Mouse (Mus musculus) heart, embryonic 12.5 days (tissue): Measurements from ENCODE around the gene Med27. TPM values are rescaled to one million over a fixed set of nuclear protein-coding genes. Genes with fewer than 3 reads are reported as not detected.
A peak's percentile ranks its signal among the peaks of the same experiment; 100 is the strongest.

Experiments
- ATAC-seq: fragments of 200-750 bp; cut with Nextera tagmentation; 2 replicates; pipeline ENCODE4 v1.8.0; 2017; ENCODE audit warnings: moderate TSS enrichment, moderate library complexity; ENCODE audit not compliant: insufficient number of reproducible peaks, low FRiP score
- H3K27ac ChIP-seq: fragments of 300-500 bp; sonication (generic); 2 replicates; pipeline ENCODE4 v1.5.1; 2016; ENCODE audit warnings: mild to moderate bottlenecking, moderate library complexity; ENCODE audit not compliant: poor library complexity, severe bottlenecking
- H3K27me3 ChIP-seq: fragments of 300-500 bp; sonication (generic); replicated peaks from 2 replicates; pipeline ENCODE4 v1.6.1; 2016; ENCODE audit warnings: mild to moderate bottlenecking, moderate library complexity
- H3K36me3 ChIP-seq: fragments of 300-500 bp; sonication (generic); 2 replicates; pipeline ENCODE4 v1.6.1; 2016; ENCODE audit warnings: mild to moderate bottlenecking, moderate library complexity
- H3K4me1 ChIP-seq: fragments of 300-500 bp; sonication (generic); replicated peaks from 2 replicates; pipeline ENCODE4 v1.6.1; 2016; ENCODE audit warnings: mild to moderate bottlenecking
- H3K4me2 ChIP-seq: fragments of 300-500 bp; sonication (generic); 2 replicates; pipeline ENCODE4 v1.6.1; 2016; ENCODE audit warnings: mild to moderate bottlenecking, moderate library complexity
- H3K4me3 ChIP-seq: fragments of 300-500 bp; sonication (generic); 2 replicates; pipeline ENCODE4 v1.5.1; 2016; ENCODE audit warnings: mild to moderate bottlenecking
- H3K9ac ChIP-seq: fragments of 300-500 bp; sonication (generic); 2 replicates; pipeline ENCODE4 v1.6.1; 2016; ENCODE audit warnings: mild to moderate bottlenecking, moderate library complexity
- H3K9me3 ChIP-seq: fragments of 300-500 bp; sonication (generic); replicated peaks from 2 replicates; pipeline ENCODE4 v1.6.1; 2016; ENCODE audit warnings: mild to moderate bottlenecking, moderate library complexity
- WGBS: fragments of 180-500 bp; shearing (Covaris S2); methylation state at CpG from one replicate; pipeline ENCODE4 v1.1.7; 2016; 5-methylcytosine and 5-hydroxymethylcytosine counted together
- polyA plus RNA-seq: library from polyadenylated mRNA; unstranded; fragments of >200 nt; fragmentation: Nextera tagmentation; extraction: Ambion mirVana; gene quantifications from 2 replicates; pipeline ENCODE4 v1.2.1, GENCODE M21; 2016

Med27 gene
- polyA plus RNA-seq, 1 experiment from 2014 or later = 33.5 TPM

- no peak for ATAC-seq
- Histone ChIP-seq H3K27ac (no peak overlapping the region), H3K27me3 (no peaks in the 10 kb centered on the region), H3K36me3 (no peaks in the 10 kb centered on the region), H3K4me3 (no peak overlapping the region), H3K9ac (no peak overlapping the region), H3K4me1 (peaks cover 23% of the 10 kb centered on the region), H3K9me3 (no peaks in the 10 kb centered on the region), H3K4me2 (no peak overlapping the region)
- 46% methylated on average over 13 of the region's 13 CpGs for WGBS
Observed at GRCm38 (mm10) chr2:29413259-29413993, 66.8 kb downstream of the Med27 start.

GRCm38 (mm10) chr2:29414852-29415473 is 68.3 kb downstream of the Med27 start:
- no peak for ATAC-seq
- no peak overlapping the region for H3K9ac ChIP-seq
- 76% methylated on average over 7 of the region's 7 CpGs for WGBS
- H3K4me2 ChIP-seq = no peak overlapping the region
- H3K4me1 ChIP-seq = peaks cover 23% of the 10 kb centered on the region
- no peak overlapping the region for H3K27ac ChIP-seq
- no peaks in the 10 kb centered on the region for H3K27me3 ChIP-seq
- no peaks in the 10 kb centered on the region for H3K36me3 ChIP-seq
- no peak overlapping the region for H3K4me3 ChIP-seq
- no peaks in the 10 kb centered on the region for H3K9me3 ChIP-seq

GRCm38 (mm10) chr2:29418498-29418897 is 71.9 kb downstream of the Med27 start:
- H3K4me3 ChIP-seq = no peak overlapping the region
- H3K36me3 ChIP-seq = no peaks in the 10 kb centered on the region
- H3K27me3 ChIP-seq = no peaks in the 10 kb centered on the region
- no peak overlapping the region for H3K4me2 ChIP-seq
- H3K9ac ChIP-seq = no peak overlapping the region
- ATAC-seq = no peak
- 59% methylated on average over 6 of the region's 6 CpGs for WGBS
- H3K27ac ChIP-seq = no peak overlapping the region
- H3K4me1 ChIP-seq = peaks cover 24% of the 10 kb centered on the region
- H3K9me3 ChIP-seq = no peaks in the 10 kb centered on the region

- Histone ChIP-seq H3K27ac (no peak overlapping the region), H3K36me3 (no peaks in the 10 kb centered on the region), H3K4me2 (no peak overlapping the region), H3K4me3 (no peak overlapping the region), H3K4me1 (peaks cover 21% of the 10 kb centered on the region), H3K9me3 (no peaks in the 10 kb centered on the region), H3K27me3 (no peaks in the 10 kb centered on the region), H3K9ac (no peak overlapping the region)
- ATAC-seq = no peak
- 48% methylated on average over 5 of the region's 5 CpGs for WGBS
Observed at GRCm38 (mm10) chr2:29419434-29419833, 72.8 kb downstream of the Med27 start.

- no peak overlapping the region for H3K27ac ChIP-seq
- H3K9ac ChIP-seq = no peak overlapping the region
- no peak overlapping the region for H3K4me3 ChIP-seq
- no peak for ATAC-seq
- H3K4me2 ChIP-seq = no peak overlapping the region
- H3K9me3 ChIP-seq = no peaks in the 10 kb centered on the region
- no peaks in the 10 kb centered on the region for H3K36me3 ChIP-seq
- H3K4me1 ChIP-seq = peaks cover 20% of the 10 kb centered on the region
- 85% methylated on average over 5 of the region's 5 CpGs for WGBS
- no peaks in the 10 kb centered on the region for H3K27me3 ChIP-seq
Observed at GRCm38 (mm10) chr2:29419946-29420345, 73.3 kb downstream of the Med27 start.

GRCm38 (mm10) chr2:29422126-29422840 is 75.7 kb downstream of the Med27 start:
- no peak overlapping the region for H3K27ac ChIP-seq
- ATAC-seq = no peak
- H3K27me3 ChIP-seq = no peaks in the 10 kb centered on the region
- no peak overlapping the region for H3K9ac ChIP-seq
- no peaks in the 10 kb centered on the region for H3K9me3 ChIP-seq
- no peak overlapping the region for H3K4me2 ChIP-seq
- no peak overlapping the region for H3K4me3 ChIP-seq
- 56% methylated on average over 10 of the region's 10 CpGs for WGBS
- peaks cover 22% of the 10 kb centered on the region for H3K4me1 ChIP-seq
- H3K36me3 ChIP-seq = no peaks in the 10 kb centered on the region

GRCm38 (mm10) chr2:29423059-29423458 is 76.4 kb downstream of the Med27 start:
- peaks cover 22% of the 10 kb centered on the region for H3K4me1 ChIP-seq
- no peak overlapping the region for H3K4me3 ChIP-seq
- no peak overlapping the region for H3K27ac ChIP-seq
- 64% methylated on average over 3 of the region's 3 CpGs for WGBS
- H3K9me3 ChIP-seq = no peaks in the 10 kb centered on the region
- no peak overlapping the region for H3K9ac ChIP-seq
- H3K27me3 ChIP-seq = no peaks in the 10 kb centered on the region
- H3K36me3 ChIP-seq = no peaks in the 10 kb centered on the region
- no peak for ATAC-seq
- no peak overlapping the region for H3K4me2 ChIP-seq

- H3K9ac ChIP-seq = no peak overlapping the region
- 76% methylated on average over 2 of the region's 2 CpGs for WGBS
- H3K4me3 ChIP-seq = no peak overlapping the region
Observed at GRCm38 (mm10) chr2:29425386-29425785, 78.8 kb downstream of the Med27 start.

GRCm38 (mm10) chr2:29426684-29427083 is 80.1 kb downstream of the Med27 start:
- Histone ChIP-seq H3K27me3 (no peaks in the 10 kb centered on the region), H3K9me3 (no peaks in the 10 kb centered on the region), H3K36me3 (no peaks in the 10 kb centered on the region), H3K9ac (no peak overlapping the region), H3K4me3 (no peak overlapping the region), H3K4me2 (no peak overlapping the region), H3K4me1 (peaks cover 22% of the 10 kb centered on the region), H3K27ac (no peak overlapping the region)
- 0 out of 2 replicates have a peak, but pooled peaks have one; percentile 39 for ATAC-seq
- WGBS = 58% methylated on average over 3 of the region's 3 CpGs

More at GRCm38 (mm10) chr2:29425386-29425785, 78.8 kb downstream of the Med27 start:
- no peak for ATAC-seq
- Histone ChIP-seq H3K9me3 (no peaks in the 10 kb centered on the region), H3K27ac (no peak overlapping the region), H3K4me1 (peaks cover 22% of the 10 kb centered on the region), H3K36me3 (no peaks in the 10 kb centered on the region), H3K27me3 (no peaks in the 10 kb centered on the region), H3K4me2 (no peak overlapping the region)

- 0 out of 2 replicates have a peak, but pooled peaks have one; percentile 15 for ATAC-seq
- H3K27ac ChIP-seq = no peak overlapping the region; the same call in 1 of the 2 replicates
- H3K27me3 ChIP-seq = no peaks in the 10 kb centered on the region
- H3K9me3 ChIP-seq = no peaks in the 10 kb centered on the region
- no peaks in the 10 kb centered on the region for H3K36me3 ChIP-seq
- no peak overlapping the region for H3K4me2 ChIP-seq
- WGBS = 44% methylated on average over 5 of the region's 5 CpGs
- peaks cover 14% of the 10 kb centered on the region for H3K4me1 ChIP-seq
- H3K9ac ChIP-seq = no peak overlapping the region
- no peak overlapping the region for H3K4me3 ChIP-seq
Observed at GRCm38 (mm10) chr2:29432565-29432964, 85.9 kb downstream of the Med27 start.

GRCm38 (mm10) chr2:29436376-29436775 is 89.8 kb downstream of the Med27 start:
- no peak overlapping the region for H3K9ac ChIP-seq
- no peak overlapping the region for H3K4me2 ChIP-seq
- no peaks in the 10 kb centered on the region for H3K27me3 ChIP-seq
- H3K4me1 ChIP-seq = peaks cover 39% of the 10 kb centered on the region
- H3K36me3 ChIP-seq = no peaks in the 10 kb centered on the region
- no peaks in the 10 kb centered on the region for H3K9me3 ChIP-seq
- no peak overlapping the region for H3K4me3 ChIP-seq
- WGBS = 85% methylated on average over 6 of the region's 6 CpGs
- H3K27ac ChIP-seq = no peak overlapping the region
- no peak for ATAC-seq
